Mouse (Mus musculus): ENCODE results near the gene Cisd1.

- no peak for TF ChIP-seq CTCF (IDR thresholded peaks at IDR 0.05; ENCODE audit: low read depth)
- no peak for TF ChIP-seq EP300 (IDR thresholded peaks at IDR 0.05; ENCODE audit: low read depth)
Measured at GRCm38 (mm10) chr10:71328870-71329269, 15.9 kb downstream of the Cisd1 start.

All from liver, embryonic 14.5 days (tissue).